Mouse (Mus musculus): ENCODE results near the gene Sostdc1.

DNA sequence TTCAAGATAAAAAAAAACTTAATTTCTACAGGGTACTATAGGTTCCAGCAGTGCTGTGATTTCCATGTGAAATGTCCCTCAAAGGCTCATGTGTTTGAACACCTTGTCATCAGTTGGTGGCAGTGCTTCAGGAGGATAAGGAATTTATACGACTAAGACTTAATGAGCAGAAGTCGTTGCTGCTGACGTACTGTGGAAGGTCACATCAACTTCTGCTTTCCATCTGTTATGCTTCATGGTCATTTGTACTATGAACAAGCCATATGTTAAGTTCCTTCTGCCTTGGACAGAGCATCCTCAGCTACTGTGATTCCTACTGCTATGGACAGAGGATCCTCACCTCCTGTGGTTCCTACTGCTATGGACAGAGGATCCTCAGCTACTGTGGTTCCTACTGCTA, 46.1 kb downstream of the Sostdc1 start:
- TF ChIP-seq POLR2A (IDR thresholded peaks at IDR 0.05; ENCODE audit: borderline replicate concordance, extremely low read depth, insufficient read depth, insufficient read length, poor library complexity, severe bottlenecking) (no peak), CTCF (IDR thresholded peaks at IDR 0.05; ENCODE audit: borderline replicate concordance, extremely low read depth, insufficient read depth, insufficient read length) (no peak)
